Mouse (Mus musculus) cerebral cortex, adult 2 months (tissue): ENCODE measurements around the gene Evc.

Experiments used
- WGBS: fragments of 180-500 bp; shearing (Covaris S2); methylation state at CpG from one replicate; pipeline ENCODE4 v1.1.7; 2018; 5-methylcytosine and 5-hydroxymethylcytosine counted together

Evc gene

GRCm38 (mm10) chr5:37241651-37242151, 95.0 kb downstream of the Evc start, which contains the start of gene Crmp1:
Gene Crmp1, plus strand, starts transcription at chr5:37241940.
- 1% methylated on average over 56 of the region's 56 CpGs for WGBS

GRCm38 (mm10) chr5:37241224-37241623, 95.5 kb downstream of the Evc start:
- 5% methylated on average over 9 of the region's 9 CpGs for WGBS

GRCm38 (mm10) chr5:37240550-37240949, 96.1 kb downstream of the Evc start:
- 31% methylated on average over 5 of the region's 5 CpGs for WGBS
